Mouse (Mus musculus) testis, postnatal 10 days (tissue): ENCODE measurements at regions not wholly inside any gene's neighbourhood (a gene's known extent, or its start where the extent isn't known, plus 50 kb on each side); places are given as distances from the start of the nearest gene placed in this dataset.

Experiments used
- DNase-seq: peaks from one replicate; pipeline ENCODE4 v3.0.0; 2021; ENCODE audit warnings: low spot score

- peak; percentile 83 for DNase-seq
Observed at GRCm38 (mm10) chr13:105377038-105377437, 66.4 kb upstream of the Htr1a start.

- no peak for DNase-seq
Observed at GRCm38 (mm10) chr13:105378587-105378986, 64.9 kb upstream of the Htr1a start.

- DNase-seq, result no peak
Observed at GRCm38 (mm10) chr13:105387016-105387772, 56.2 kb upstream of the Htr1a start.
